Mouse (Mus musculus) lung, embryonic 15.5 days (tissue): Measurements from ENCODE around the gene Lins1. TPM values are rescaled to one million over a fixed set of nuclear protein-coding genes. Genes with fewer than 3 reads are reported as not detected.

ENCODE experiments used
- ATAC-seq: fragments of 200-750 bp; cut with Nextera tagmentation; 2 replicates; pipeline ENCODE4 v1.8.0; 2017; ENCODE audit warnings: moderate number of reproducible peaks, borderline replicate concordance; ENCODE audit not compliant: low FRiP score, low TSS enrichment; ENCODE audit errors: extremely low read depth
- H3K27ac ChIP-seq: fragments of 300-500 bp; sonication (generic); 2 replicates; pipeline ENCODE4 v1.5.1; 2015; ENCODE audit warnings: moderate library complexity, mild to moderate bottlenecking, inconsistent platforms
- H3K27me3 ChIP-seq: fragments of 300-500 bp; sonication (generic); 2 replicates; pipeline ENCODE4 v1.6.1; 2015; ENCODE audit warnings: inconsistent platforms
- H3K36me3 ChIP-seq: fragments of 300-500 bp; sonication (generic); 2 replicates; pipeline ENCODE4 v1.6.1; 2015; ENCODE audit warnings: inconsistent platforms
- H3K4me1 ChIP-seq: fragments of 300-500 bp; sonication (generic); 2 replicates; pipeline ENCODE4 v1.6.1; 2015; ENCODE audit warnings: inconsistent platforms
- H3K4me2 ChIP-seq: fragments of 300-500 bp; sonication (generic); 2 replicates; pipeline ENCODE4 v1.6.1; 2015; ENCODE audit warnings: inconsistent platforms, mild to moderate bottlenecking, moderate library complexity
- H3K4me3 ChIP-seq: fragments of 300-500 bp; sonication (generic); 2 replicates; pipeline ENCODE4 v1.5.1; 2015; ENCODE audit warnings: mild to moderate bottlenecking, inconsistent platforms
- H3K9ac ChIP-seq: fragments of 300-500 bp; sonication (generic); 2 replicates; pipeline ENCODE4 v1.6.1; 2015; ENCODE audit warnings: inconsistent platforms
- H3K9me3 ChIP-seq: fragments of 300-500 bp; sonication (generic); 2 replicates; pipeline ENCODE4 v1.6.1; 2016; ENCODE audit warnings: inconsistent platforms
- WGBS: fragments of 180-500 bp; shearing (Covaris S2); methylation state at CpG from one replicate; pipeline ENCODE4 v1.1.7; 2015; 5-methylcytosine and 5-hydroxymethylcytosine counted together
- polyA plus RNA-seq: library from polyadenylated mRNA; unstranded; fragments of >200 nt; fragmentation: Nextera tagmentation; extraction: Ambion mirVana; gene quantifications from 2 replicates; pipeline ENCODE4 v1.2.1, GENCODE M21; 2015

Lins1 gene
- polyA plus RNA-seq, 1 experiment from 2014 or later, result 16.1 TPM

DNA sequence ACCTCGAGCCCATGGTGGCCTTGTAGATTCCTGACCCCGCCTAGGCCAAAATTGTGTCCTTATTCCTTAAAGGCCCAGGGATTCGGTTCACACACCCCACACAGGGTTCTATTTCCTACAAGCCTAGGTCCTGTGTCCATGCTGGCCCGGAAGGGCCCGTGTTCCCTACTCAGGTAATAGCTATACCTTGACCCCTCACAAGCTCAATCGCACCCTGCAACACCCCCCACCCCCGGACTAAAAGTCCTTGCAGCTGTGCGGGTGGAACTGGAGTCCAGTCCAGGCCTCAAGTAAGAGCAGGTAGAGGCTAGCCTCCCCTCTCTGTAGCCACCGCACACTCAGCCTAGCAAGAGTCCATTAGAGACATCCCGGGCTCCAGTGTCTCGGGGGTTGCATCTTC lies 44.2 kb downstream of the Lins1 start:
- Histone ChIP-seq H3K4me1 (no peaks in the 10 kb centered on the region), H3K27ac (no peak overlapping the region), H3K4me2 (no peak overlapping the region), H3K27me3 (no peaks in the 10 kb centered on the region), H3K9me3 (no peaks in the 10 kb centered on the region), H3K36me3 (no peaks in the 10 kb centered on the region), H3K4me3 (no peak overlapping the region), H3K9ac (no peak overlapping the region)
- WGBS, result 94% methylated on average over 11 of the region's 11 CpGs
- no peak for ATAC-seq

DNA sequence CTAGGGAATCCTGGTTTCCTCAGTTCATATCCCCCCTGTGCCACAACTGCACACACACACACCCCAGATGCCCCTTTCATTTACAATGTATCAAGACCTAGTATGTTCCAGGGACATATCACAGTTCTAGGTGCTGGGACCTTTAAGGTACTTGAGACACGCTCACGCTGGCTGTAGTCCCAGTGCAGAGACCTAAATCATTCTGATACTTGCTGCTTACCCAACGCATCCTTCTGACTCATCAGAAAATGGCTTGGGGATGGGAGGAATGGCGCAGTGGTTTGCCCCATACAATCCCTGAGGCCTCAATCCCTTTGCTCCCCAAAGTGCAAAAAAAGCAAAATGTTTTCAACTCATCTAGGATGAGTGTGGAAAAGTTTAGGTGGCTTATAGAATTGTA lies 44.8 kb downstream of the Lins1 start:
- Histone ChIP-seq H3K4me1 (no peaks in the 10 kb centered on the region), H3K27ac (no peak overlapping the region), H3K9ac (no peak overlapping the region), H3K27me3 (no peaks in the 10 kb centered on the region), H3K36me3 (no peaks in the 10 kb centered on the region), H3K4me3 (no peak overlapping the region), H3K9me3 (no peaks in the 10 kb centered on the region), H3K4me2 (no peak overlapping the region)
- no peak for ATAC-seq
- WGBS, result 90% methylated on average over 4 of the region's 4 CpGs

DNA sequence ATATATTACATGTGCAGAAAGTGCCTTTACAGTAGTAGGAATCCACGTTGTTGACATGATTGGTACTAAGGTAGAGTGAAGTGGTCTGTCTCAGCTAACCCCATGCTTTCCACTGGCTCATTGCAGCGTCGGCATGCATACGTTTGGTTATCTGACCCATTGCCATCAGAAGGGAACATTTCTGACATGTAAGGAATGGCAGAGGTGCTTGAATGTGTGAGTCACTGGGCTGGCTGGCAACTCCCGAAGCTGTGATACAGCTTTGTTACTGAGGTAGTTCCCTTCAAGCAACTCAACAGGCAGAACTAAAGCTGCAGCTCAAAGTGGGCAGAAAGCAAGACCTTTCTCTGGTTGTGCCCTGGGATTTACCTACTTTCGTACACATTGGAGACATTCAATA lies 45.3 kb downstream of the Lins1 start:
- no peak overlapping the region for H3K9ac ChIP-seq
- peaks cover under 1% of the 10 kb centered on the region; the same call in 1 of the 2 replicates for H3K4me1 ChIP-seq
- no peak overlapping the region for H3K4me3 ChIP-seq
- WGBS, result 74% methylated on average over 6 of the region's 6 CpGs
- no peak for ATAC-seq
- no peak overlapping the region for H3K27ac ChIP-seq
- no peak overlapping the region for H3K4me2 ChIP-seq
- H3K9me3 ChIP-seq, result no peaks in the 10 kb centered on the region
- H3K36me3 ChIP-seq, result no peaks in the 10 kb centered on the region
- no peaks in the 10 kb centered on the region for H3K27me3 ChIP-seq

DNA sequence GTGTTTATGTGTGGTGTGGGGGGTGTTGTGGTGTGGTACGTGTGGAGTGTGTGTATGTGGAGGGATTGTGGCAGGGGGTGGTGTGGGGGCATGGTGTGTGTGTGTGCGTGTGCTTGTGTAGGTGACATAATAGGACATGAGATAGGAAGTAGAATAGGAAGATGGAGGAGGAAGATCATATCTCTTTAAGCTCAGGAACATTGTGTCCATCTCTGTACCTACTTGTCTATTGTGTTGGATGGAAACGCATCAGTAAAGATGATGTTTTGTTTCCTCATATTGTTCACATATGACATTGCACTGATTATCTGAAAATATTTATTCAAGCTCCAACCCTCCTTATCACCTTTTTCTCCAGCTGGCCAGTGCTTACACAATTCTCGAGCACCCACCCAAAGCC lies 47.7 kb downstream of the Lins1 start:
- no peaks in the 10 kb centered on the region for H3K36me3 ChIP-seq
- no peak overlapping the region for H3K9ac ChIP-seq
- no peaks in the 10 kb centered on the region for H3K9me3 ChIP-seq
- H3K4me1 ChIP-seq, result peaks cover 4% of the 10 kb centered on the region; the same call in 1 of the 2 replicates
- H3K27me3 ChIP-seq, result no peaks in the 10 kb centered on the region
- H3K4me2 ChIP-seq, result no peak overlapping the region
- WGBS, result 76% methylated on average over 4 of the region's 4 CpGs
- no peak overlapping the region for H3K27ac ChIP-seq
- no peak overlapping the region for H3K4me3 ChIP-seq
- no peak for ATAC-seq

DNA sequence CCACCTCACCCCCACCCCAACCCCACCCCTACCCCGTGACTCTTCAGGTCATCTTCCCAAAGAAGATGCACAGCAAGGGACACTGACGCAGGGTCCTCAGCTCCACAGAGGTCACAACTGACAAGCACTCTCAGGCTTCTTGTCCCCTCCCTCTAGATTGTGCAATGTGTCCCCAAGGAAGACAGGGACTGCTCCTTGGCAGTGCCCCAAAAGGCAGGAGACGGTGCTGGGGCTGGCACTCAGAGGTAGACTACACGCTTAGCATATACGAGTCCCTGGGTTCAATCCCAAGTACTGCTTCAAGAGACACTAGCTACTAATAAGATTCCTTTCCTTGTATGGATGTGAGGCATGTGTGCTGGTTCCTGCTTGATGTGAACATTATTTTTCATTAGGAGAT lies 51.3 kb downstream of the Lins1 start:
- WGBS, result 62% methylated on average over 5 of the region's 5 CpGs
- peak; percentile 19; the same call in 1 of the 2 replicates for ATAC-seq
- Histone ChIP-seq H3K36me3 (no peaks in the 10 kb centered on the region), H3K27me3 (no peaks in the 10 kb centered on the region), H3K9me3 (no peaks in the 10 kb centered on the region), H3K9ac (no peak overlapping the region), H3K27ac (no peak overlapping the region), H3K4me2 (no peak overlapping the region), H3K4me3 (no peak overlapping the region), H3K4me1 (peaks cover 4% of the 10 kb centered on the region; the same call in 1 of the 2 replicates)

DNA sequence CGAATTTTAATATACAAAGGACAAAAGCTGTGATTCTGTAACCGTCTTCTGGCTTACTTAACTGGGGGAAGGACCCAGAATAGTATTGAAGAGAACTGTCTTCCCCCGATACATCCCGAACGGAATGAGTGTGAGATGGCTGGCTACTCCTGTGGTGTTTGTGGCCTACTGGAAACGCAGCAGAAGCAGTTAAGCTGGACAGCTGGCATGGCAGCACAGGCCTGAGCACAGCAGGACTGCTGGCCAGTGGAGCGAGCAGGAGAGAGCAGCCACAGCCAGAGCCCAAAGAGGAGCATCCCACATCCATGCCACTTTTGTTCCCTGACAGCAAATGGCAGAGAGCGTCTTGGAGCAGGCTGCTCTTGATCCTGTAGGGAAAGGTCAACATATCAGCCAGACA lies 51.7 kb downstream of the Lins1 start:
- H3K27me3 ChIP-seq, result no peaks in the 10 kb centered on the region
- H3K4me2 ChIP-seq, result no peak overlapping the region
- peaks cover 4% of the 10 kb centered on the region; the same call in 1 of the 2 replicates for H3K4me1 ChIP-seq
- no peak overlapping the region for H3K9ac ChIP-seq
- no peak overlapping the region for H3K27ac ChIP-seq
- no peaks in the 10 kb centered on the region for H3K9me3 ChIP-seq
- no peaks in the 10 kb centered on the region for H3K36me3 ChIP-seq
- ATAC-seq, result no peak
- H3K4me3 ChIP-seq, result no peak overlapping the region
- WGBS, result 64% methylated on average over 8 of the region's 8 CpGs

DNA sequence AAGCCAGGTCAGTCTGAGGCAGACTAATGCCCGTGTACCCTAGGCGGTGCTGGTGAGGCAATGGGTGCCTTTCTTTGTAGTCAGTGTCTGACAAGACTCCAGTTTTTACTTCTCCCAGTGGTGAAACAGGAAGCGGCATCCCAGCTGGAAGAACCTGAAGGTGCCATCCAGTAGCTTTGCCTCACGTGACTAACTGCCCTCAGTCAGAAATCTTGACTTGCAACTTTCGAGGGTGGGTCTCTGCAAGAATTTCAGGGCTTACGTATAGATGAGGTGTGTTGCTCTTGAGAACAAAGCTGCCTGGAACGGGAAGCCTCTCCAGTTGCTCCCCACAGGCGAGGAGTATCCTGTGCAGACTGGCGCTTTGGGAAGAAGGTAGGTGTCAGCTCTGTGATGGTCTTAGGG lies 53.7 kb downstream of the Lins1 start, which contains the start of gene Cers3:
Gene Cers3 (plus strand): TSS at position 128 of the 405 bp plus-strand sequence.
- 0 out of 2 replicates have a peak within 1 kb of the TSS, but pooled peaks have one; percentile 1 for H3K9ac ChIP-seq
- no peaks in the 10 kb centered on the region for H3K27me3 ChIP-seq
- H3K27ac ChIP-seq, result peak within 1 kb of the TSS; percentile 47
- no peaks in the 10 kb centered on the region for H3K9me3 ChIP-seq
- no peaks in the 10 kb centered on the region for H3K36me3 ChIP-seq
- peak within 1 kb of the TSS; percentile 20 for H3K4me3 ChIP-seq
- H3K4me1 ChIP-seq, result peaks cover 4% of the 10 kb centered on the region; the same call in 1 of the 2 replicates
- peak within 1 kb of the TSS; percentile 43 for H3K4me2 ChIP-seq
- ATAC-seq, result 0 out of 2 replicates have a peak, but pooled peaks have one; percentile 49
- 51% methylated on average over 9 of the region's 9 CpGs for WGBS

DNA sequence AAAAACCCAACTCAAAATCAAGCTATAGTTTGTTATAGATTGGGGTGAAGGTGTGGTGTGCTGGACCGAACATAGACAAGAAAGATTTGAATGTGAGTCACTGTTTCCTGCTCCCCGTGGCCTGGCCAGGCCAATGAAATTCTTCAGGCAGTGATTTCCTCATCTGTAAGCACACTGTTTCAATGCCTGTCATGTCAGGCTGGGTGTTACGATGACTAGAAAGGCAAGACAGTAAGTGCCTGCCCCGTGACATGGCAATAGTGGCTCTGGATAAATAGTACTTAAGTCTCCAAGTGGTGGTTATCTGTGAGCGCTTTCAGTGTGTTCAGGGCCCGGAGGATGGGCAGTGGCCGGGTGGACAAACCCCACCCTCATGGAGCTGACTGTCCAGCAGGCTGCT lies 57.3 kb downstream of the Lins1 start:
- H3K9me3 ChIP-seq, result no peaks in the 10 kb centered on the region
- H3K4me3 ChIP-seq, result no peak overlapping the region
- H3K4me1 ChIP-seq, result no peaks in the 10 kb centered on the region; the same call in 1 of the 2 replicates
- 40% methylated on average over 7 of the region's 7 CpGs for WGBS
- no peak overlapping the region for H3K4me2 ChIP-seq
- no peak overlapping the region for H3K9ac ChIP-seq
- H3K36me3 ChIP-seq, result no peaks in the 10 kb centered on the region
- H3K27ac ChIP-seq, result no peak overlapping the region
- no peak for ATAC-seq
- H3K27me3 ChIP-seq, result no peaks in the 10 kb centered on the region

DNA sequence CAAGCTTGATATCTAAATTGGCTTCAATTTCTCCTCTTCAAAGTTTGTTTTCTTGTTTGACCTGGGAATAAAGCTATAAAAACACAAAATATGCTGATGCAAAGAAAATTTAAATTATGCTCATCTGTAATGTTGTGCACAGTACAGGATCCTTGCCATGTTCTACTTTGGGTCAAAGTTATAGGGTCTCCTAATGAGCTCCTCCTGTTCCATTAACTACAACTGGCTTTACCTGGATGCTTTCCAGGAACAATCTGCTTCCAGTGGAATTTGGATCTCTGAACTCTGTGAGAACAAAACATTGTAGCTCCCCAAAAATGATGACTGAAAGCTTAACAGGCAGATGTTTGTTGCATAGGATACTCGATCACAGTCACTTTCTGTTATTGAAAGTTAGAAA lies 60.3 kb downstream of the Lins1 start:
- Histone ChIP-seq H3K36me3 (no peaks in the 10 kb centered on the region), H3K9ac (no peak overlapping the region), H3K27ac (no peak overlapping the region), H3K9me3 (no peaks in the 10 kb centered on the region), H3K27me3 (no peaks in the 10 kb centered on the region), H3K4me1 (peaks cover 7% of the 10 kb centered on the region; the same call in 1 of the 2 replicates), H3K4me2 (no peak overlapping the region), H3K4me3 (no peak overlapping the region)
- WGBS, result 54% methylated on average over 1 of the region's 1 CpGs
- ATAC-seq, result no peak

DNA sequence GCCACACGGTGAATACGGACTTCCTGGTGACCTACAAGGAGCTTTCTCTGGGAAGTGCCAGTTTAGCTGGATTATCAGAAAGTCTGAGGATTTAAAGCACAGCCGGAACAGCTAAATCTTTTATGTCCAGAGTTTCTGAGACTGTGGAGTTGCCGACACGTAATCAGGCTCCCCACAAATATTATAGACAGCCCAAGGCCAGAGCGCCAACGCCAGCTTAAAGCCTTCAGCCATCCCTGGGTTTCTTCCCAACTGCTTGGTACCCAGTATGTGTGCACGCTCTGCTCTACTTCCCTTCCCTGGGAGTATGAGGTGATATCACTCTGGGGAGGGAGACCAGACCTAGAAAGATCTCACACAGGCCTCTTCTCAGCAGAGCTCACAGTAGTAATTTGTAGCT lies 64.1 kb downstream of the Lins1 start:
- Histone ChIP-seq H3K27me3 (no peaks in the 10 kb centered on the region), H3K27ac (no peak overlapping the region), H3K4me1 (peaks cover 7% of the 10 kb centered on the region; the same call in 1 of the 2 replicates), H3K36me3 (no peaks in the 10 kb centered on the region), H3K4me2 (no peak overlapping the region), H3K9me3 (no peaks in the 10 kb centered on the region), H3K9ac (no peak overlapping the region), H3K4me3 (no peak overlapping the region)
- WGBS, result 74% methylated on average over 8 of the region's 8 CpGs
- no peak for ATAC-seq

DNA sequence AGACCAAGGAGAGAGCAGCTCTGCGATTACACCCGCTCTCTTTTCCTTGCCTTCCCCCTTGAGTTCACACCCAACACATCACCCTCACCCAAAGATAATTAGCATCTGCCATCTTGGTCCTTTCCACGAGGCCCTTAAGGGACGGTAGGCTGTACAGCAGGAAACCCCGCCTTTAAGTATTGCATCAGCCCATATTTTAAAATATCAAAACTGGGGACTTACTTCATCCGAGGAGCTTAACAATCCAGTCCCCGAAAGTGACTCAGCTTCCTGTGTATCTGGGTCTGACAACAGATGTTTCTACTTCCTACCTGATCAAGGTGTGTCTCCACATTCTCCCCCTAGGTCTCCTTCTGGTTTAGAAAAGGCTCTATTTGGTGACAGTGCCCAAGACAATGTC lies 65.9 kb downstream of the Lins1 start:
- WGBS, result 71% methylated on average over 7 of the region's 7 CpGs
- H3K4me3 ChIP-seq, result no peak overlapping the region

More for the DNA sequence above, 65.9 kb downstream of the Lins1 start:
- H3K27me3 ChIP-seq, result no peaks in the 10 kb centered on the region
- peaks cover 7% of the 10 kb centered on the region; the same call in 1 of the 2 replicates for H3K4me1 ChIP-seq
- H3K9ac ChIP-seq, result no peak overlapping the region
- H3K27ac ChIP-seq, result no peak overlapping the region
- ATAC-seq, result no peak
- no peaks in the 10 kb centered on the region for H3K36me3 ChIP-seq
- no peaks in the 10 kb centered on the region for H3K9me3 ChIP-seq
- H3K4me2 ChIP-seq, result no peak overlapping the region
